Mouse (Mus musculus) Patski (cell line): ENCODE results near the gene Chp1. TPM values are rescaled to one million over a fixed set of nuclear protein-coding genes. Genes with fewer than 3 reads are reported as not detected.

Source experiments
- ATAC-seq: fragments of 100-300 bp; one replicate; pipeline ENCODE4 v1.8.0; 2021
- CTCF ChIA-PET: fragments of 350-600 bp; sonication (Branson Sonifier 250); formaldehyde crosslinking; loops from one replicate; lab custom pipeline; 2022; ENCODE audit warnings: inconsistent platforms; lab: Charles Lee
- POLR2A ChIA-PET: fragments of 350-600 bp; sonication (Branson Sonifier 250); formaldehyde crosslinking; loops from one replicate; lab custom pipeline; 2022; ENCODE audit warnings: antibody characterized with exemption, inconsistent platforms; lab: Charles Lee
- DNase-seq: peaks from one replicate; pipeline ENCODE4 v3.0.0-alpha.2; 2011; ENCODE audit warnings: low read depth, low spot score
- H3K27me3 ChIP-seq: fragments of 371-371 bp; one replicate; pipeline ENCODE4 v1.5.1; 2021
- CTCF ChIP-seq: fragments of 100-300 bp; IDR thresholded peaks from one replicate; pipeline ENCODE4 v1.5.1; 2021
- in situ Hi-C: fragments of 300-500 bp; cut with MboI; formaldehyde crosslinking; loops from 3 replicates; pipeline ENCODE4 v1.11.1; 2018; ENCODE audit warnings: low pct_unique_long_range_greater_than_20kb, mixed read lengths
- polyA plus RNA-seq: library from polyadenylated mRNA; unstranded; gene quantifications from one replicate; pipeline ENCODE4 v1.2.3, GENCODE M21; 2021

Chp1 gene
- polyA plus RNA-seq, 1 experiment from 2014 or later: 114 TPM

GRCm38 (mm10) chr2:119558737-119559340, 11.3 kb downstream of the Chp1 start:
- ChIA-PET POLR2A (no interaction called here), CTCF (interaction anchor here (0.8 to 1.5 kb wide), 2 partner anchors 11 to 12 kb away, joined by 3 to 4 read pairs; partner anchors contain the start of genes Chp1 and Exd1)
- no peak for ATAC-seq
- no peak for DNase-seq
- no peak for TF ChIP-seq CTCF
- in situ Hi-C loops: no loop called here
- no peaks in the 10 kb centered on the region for H3K27me3 ChIP-seq

DNA sequence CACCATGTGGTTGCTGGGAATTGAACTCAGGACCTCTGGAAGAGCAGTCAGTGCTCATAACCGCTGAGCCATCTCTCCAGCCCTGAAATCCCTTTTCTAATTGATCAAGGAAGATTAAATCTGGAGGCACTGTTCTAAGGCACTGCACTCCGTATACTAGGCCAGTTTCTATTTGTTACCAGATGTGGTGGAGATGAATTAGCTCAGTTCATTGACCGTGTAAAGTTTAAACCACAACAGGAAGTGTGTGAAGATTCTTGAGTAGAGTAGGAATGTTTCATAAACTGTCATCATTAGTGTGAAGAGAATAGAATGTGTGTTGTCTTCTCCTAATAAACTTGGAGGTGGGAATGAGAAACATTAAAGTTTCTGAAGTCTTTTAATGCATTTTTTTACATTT, 14.3 kb downstream of the Chp1 start:
- POLR2A ChIA-PET: interaction anchor here (1.3 kb wide), 1 partner anchor 23 kb away, joined by 3 read pairs; no protein-coding TSS in a partner anchor
- in situ Hi-C loops: no loop called here
- no peak for ATAC-seq
- no peak for DNase-seq
- CTCF ChIA-PET: no interaction called here
- H3K27me3 ChIP-seq: no peaks in the 10 kb centered on the region
- peak; percentile 13 for TF ChIP-seq CTCF

DNA sequence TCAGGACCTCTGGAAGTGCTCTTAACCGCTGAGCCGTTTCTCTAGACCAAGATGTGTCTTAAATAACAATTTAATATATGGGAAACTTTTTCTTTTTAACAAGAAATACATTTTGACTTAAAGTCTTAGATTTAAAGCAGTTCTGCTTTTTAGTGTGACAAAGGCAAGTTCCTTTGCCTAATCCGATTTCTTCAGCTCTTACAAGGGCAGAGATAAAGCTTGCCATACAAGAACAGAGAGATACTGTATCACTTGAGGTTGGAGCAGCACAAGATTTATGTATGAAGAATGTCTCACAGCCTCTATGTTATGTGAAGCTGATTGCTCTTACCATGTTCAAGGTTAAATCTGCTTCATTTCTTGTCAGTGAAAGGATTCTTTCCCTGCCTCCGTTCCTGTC, 17.8 kb downstream of the Chp1 start:
- in situ Hi-C loops: no loop called here

DNA sequence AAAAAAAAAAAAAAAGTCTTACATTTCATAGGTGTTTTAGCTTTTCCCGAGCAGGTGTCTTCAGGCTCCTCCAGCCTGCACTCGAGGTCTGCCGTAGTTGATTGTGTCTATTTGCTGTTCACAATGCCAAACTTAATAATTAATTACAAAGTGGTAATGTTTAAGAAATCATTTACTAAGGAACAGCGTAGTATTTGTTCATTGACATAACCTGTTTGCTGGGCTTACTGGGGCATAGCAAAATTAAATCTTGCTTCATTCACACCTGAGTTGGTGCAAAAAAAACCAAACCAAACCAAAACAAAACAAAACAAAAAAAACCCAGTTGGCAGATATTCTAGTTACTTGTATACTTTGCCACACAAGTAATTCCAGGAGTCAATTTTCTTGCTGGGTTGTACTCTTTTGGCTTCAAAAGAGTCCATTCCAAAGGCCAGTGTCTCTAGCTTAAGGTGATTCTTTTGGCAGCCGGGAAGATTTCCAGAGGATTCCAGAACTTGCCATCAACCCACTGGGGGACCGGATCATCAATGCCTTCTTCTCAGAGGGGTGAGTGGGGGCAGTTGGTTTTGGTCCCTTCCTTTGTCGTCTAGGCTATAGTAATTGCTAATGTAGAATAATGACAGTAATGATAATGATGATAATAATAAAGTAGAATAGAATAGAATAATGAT, 18.8 kb downstream of the Chp1 start:
- DNase-seq: no peak
- ATAC-seq: no peak
- ChIA-PET POLR2A (interaction anchor here (1.2 to 1.6 kb wide), 2 partner anchors 9 to 14 kb away, joined by 3 read pairs; no protein-coding TSS in a partner anchor), CTCF (no interaction called here)
- H3K27me3 ChIP-seq: no peaks in the 10 kb centered on the region
- no peak for TF ChIP-seq CTCF
- in situ Hi-C loops: no loop called here

More for the DNA sequence above, 17.8 kb downstream of the Chp1 start:
- POLR2A ChIA-PET: interaction anchor here (0.6 kb wide), 1 partner anchor 254 kb away, joined by 3 read pairs; no protein-coding TSS in a partner anchor
- TF ChIP-seq CTCF: no peak
- ATAC-seq: no peak
- no peaks in the 10 kb centered on the region for H3K27me3 ChIP-seq
- no peak for DNase-seq
- CTCF ChIA-PET: interaction anchor here (1.3 kb wide), 1 partner anchor 18 kb away, joined by 3 read pairs; the partner anchor contains the start of genes Chp1 and Exd1

- H3K27me3 ChIP-seq: no peaks in the 10 kb centered on the region
- DNase-seq: no peak
- ATAC-seq: no peak
- in situ Hi-C loops: no loop called here
- POLR2A ChIA-PET: no interaction called here
- CTCF ChIA-PET: interaction anchor here (1.6 kb wide), 1 partner anchor 11 kb away, joined by 4 read pairs; no protein-coding TSS in a partner anchor
- TF ChIP-seq CTCF: no peak
Observed at GRCm38 (mm10) chr2:119572471-119572870, 25.0 kb downstream of the Chp1 start.

DNA sequence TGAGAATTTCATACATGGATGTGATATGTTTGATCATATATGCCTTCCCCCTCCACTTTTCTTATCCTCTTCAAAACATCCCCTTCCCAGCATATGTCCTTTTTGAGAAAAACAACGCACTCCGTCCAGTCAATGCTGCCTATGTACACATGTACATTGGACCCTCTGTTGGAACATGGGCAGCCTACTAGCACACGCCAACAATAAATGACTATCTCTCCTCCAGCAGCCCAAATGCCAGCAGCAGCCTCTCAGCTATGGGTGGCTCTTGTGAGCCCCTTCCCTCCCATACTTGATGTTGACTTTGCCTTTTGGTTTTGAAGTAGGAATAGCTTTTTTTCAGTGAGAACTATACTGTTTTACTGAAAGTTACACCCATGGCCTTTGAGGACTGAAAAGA, 34.1 kb downstream of the Chp1 start:
- no peak for ATAC-seq
- no peak for TF ChIP-seq CTCF
- H3K27me3 ChIP-seq: no peaks in the 10 kb centered on the region
- DNase-seq: no peak
- CTCF ChIA-PET: no interaction called here
- in situ Hi-C loops: loop anchor here (5.0 kb wide), 1 partner anchor 39 kb away; no protein-coding TSS in a partner anchor
- POLR2A ChIA-PET: no interaction called here

- TF ChIP-seq CTCF: no peak
- ATAC-seq: no peak
- CTCF ChIA-PET: interaction anchor here (1.2 to 1.4 kb wide), 2 partner anchors 11 to 41 kb away, joined by 3 to 4 read pairs; no protein-coding TSS in a partner anchor
- POLR2A ChIA-PET: no interaction called here
- DNase-seq: no peak
- in situ Hi-C loops: loop anchor here (5.0 kb wide), 1 partner anchor 41 kb away; no protein-coding TSS in a partner anchor
- no peaks in the 10 kb centered on the region for H3K27me3 ChIP-seq
Observed at GRCm38 (mm10) chr2:119583439-119583838, 35.9 kb downstream of the Chp1 start.

- DNase-seq (no peak), ATAC-seq (no peak)
- no peaks in the 10 kb centered on the region for H3K27me3 ChIP-seq
- in situ Hi-C loops: loop anchor here (5.0 kb wide), 1 partner anchor 42 kb away; no protein-coding TSS in a partner anchor
- ChIA-PET CTCF (no interaction called here), POLR2A (interaction anchor here (0.7 kb wide), 1 partner anchor 22 kb away, joined by 3 read pairs; no protein-coding TSS in a partner anchor)
- no peak for TF ChIP-seq CTCF
Observed at GRCm38 (mm10) chr2:119584282-119584681, 36.8 kb downstream of the Chp1 start.

GRCm38 (mm10) chr2:119587383-119587782, 39.9 kb downstream of the Chp1 start:
- ChIA-PET POLR2A (no interaction called here), CTCF (interaction anchor here (0.8 to 1.6 kb wide), 3 partner anchors 32 to 49 kb away, joined by 3 to 16 read pairs (median 3); no protein-coding TSS in a partner anchor)
- peak; percentile 93 for TF ChIP-seq CTCF
- in situ Hi-C loops: no loop called here
- DNase-seq (no peak), ATAC-seq (no peak)
- no peaks in the 10 kb centered on the region for H3K27me3 ChIP-seq

- DNase-seq: no peak
- ChIA-PET POLR2A (no interaction called here), CTCF (no interaction called here)
- no peaks in the 10 kb centered on the region for H3K27me3 ChIP-seq
- in situ Hi-C loops: no loop called here
- ATAC-seq: no peak
- peak; percentile 44 for TF ChIP-seq CTCF
Observed at GRCm38 (mm10) chr2:119591247-119591646, 43.8 kb downstream of the Chp1 start.
